ENCODE assay signal across 8 mouse cellular contexts in the genomic region with DNA sequence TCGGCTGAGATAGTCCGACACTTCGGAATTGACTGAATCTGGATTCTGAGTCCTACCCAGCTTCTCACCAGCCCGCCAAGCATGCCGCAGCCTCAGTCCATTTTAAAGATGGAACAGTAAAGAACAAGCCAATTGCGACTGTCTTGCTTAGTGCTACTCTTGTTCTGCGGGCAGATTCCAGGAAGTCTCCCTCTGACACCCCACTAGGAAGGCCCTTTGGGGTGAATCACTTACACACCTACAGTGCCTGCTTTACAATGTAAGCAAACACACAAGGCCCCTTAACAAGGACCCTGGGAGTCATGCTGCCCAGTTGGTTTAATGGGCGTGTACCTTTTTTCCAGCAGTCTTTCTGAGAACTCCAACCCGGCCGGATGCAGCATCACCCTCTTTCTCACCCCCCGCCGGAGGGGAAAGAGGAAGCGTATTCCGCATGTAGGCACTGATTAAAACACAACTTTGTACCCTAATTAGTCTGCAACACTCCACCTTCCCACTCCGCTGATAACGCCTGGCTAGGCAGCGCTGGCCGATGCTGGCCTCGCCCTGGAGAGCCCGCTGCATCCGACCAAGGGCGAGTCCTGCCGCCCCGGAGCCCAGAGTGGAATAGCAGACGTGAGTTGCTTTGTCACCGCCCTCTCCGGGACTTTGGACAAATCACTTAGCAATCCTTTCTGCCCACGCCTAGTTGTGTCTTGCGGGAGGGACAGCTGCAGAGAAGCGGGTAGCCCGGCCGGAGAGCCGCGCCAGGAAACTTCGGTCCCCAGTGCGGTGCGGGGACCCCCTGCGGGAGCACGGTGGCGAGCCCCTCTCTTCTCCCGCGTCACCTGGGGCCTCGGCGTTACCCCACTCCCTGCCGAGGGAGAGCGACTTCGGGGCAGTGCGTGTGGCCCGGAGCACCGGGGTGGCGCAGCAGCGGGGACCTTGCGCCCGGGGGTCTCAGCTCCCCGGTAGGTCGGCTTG. TPM values are rescaled to one million over a fixed set of nuclear protein-coding genes. Genes with fewer than 3 reads are reported as not detected.
A peak's percentile ranks its signal among the peaks of the same experiment; 100 is the strongest.
DNase-seq lines count a peak whose midpoint lies in the region; ATAC-seq lines count a peak whose summit lies in the region.

A gene (plus strand): TSS at position 691 of the 963 bp plus-strand sequence.

- no peak within 1 kb of the TSS for H3K27ac ChIP-seq in embryonic facial prominence, embryonic 15.5 days (replicated peaks)
- no peak within 1 kb of the TSS for H3K27ac ChIP-seq in heart, embryonic 16.5 days (ENCODE audit: low read length)

- no peaks in the 10 kb centered on the region for H3K9me3 ChIP-seq in embryonic facial prominence, embryonic 15.5 days (replicated peaks)
- no peaks in the 10 kb centered on the region for H3K9me3 ChIP-seq in heart, embryonic 16.5 days (replicated peaks; ENCODE audit: control insufficient read depth, low read length)

- H3K4me2 ChIP-seq in embryonic facial prominence, embryonic 15.5 days (replicated peaks) = peak within 1 kb of the TSS; percentile 99
- peak within 1 kb of the TSS; percentile 97 for H3K4me2 ChIP-seq in heart, embryonic 16.5 days (ENCODE audit: low read depth, low read length)

- H3K36me3 ChIP-seq in embryonic facial prominence, embryonic 15.5 days = no peaks in the 10 kb centered on the region
- no peaks in the 10 kb centered on the region for H3K36me3 ChIP-seq in heart, embryonic 16.5 days (ENCODE audit: control insufficient read depth, insufficient read depth)

- peak within 1 kb of the TSS; percentile 72 for H3K4me3 ChIP-seq in embryonic facial prominence, embryonic 15.5 days (replicated peaks)
- H3K4me3 ChIP-seq in heart, embryonic 16.5 days (ENCODE audit: low read length) = peak within 1 kb of the TSS; percentile 73

- DNase-seq in CD4-positive helper T cell, adult 2 months (ENCODE audit: low read depth, low spot score) = peak; percentile 29
- DNase-seq in ZHBTc4 (ENCODE audit: low read depth, low spot score) = peak; percentile 82
- DNase-seq in kidney, postnatal 14 days = peak; percentile 73
- DNase-seq in lung, postnatal 36 days = peak; percentile 44
- peak; percentile 75 for DNase-seq in retina, embryonic 14.5 days (ENCODE audit: low spot score)
- DNase-seq in cerebellum, adult 8-10 months = no peak

- 9% methylated on average over 56 of the region's 56 CpGs for WGBS in embryonic facial prominence, embryonic 15.5 days
- 9% methylated on average over 54 of the region's 56 CpGs for WGBS in heart, embryonic 16.5 days

- peak; percentile 72 for ATAC-seq in embryonic facial prominence, embryonic 15.5 days (ENCODE audit: insufficient number of reproducible peaks, low FRiP score, low TSS enrichment, low read depth)
- ATAC-seq in heart, embryonic 16.5 days (replicated peaks; ENCODE audit: extremely low read depth, insufficient read depth, low FRiP score) = peak; percentile 84

- peaks cover 22% of the 10 kb centered on the region for H3K27me3 ChIP-seq in embryonic facial prominence, embryonic 15.5 days
- H3K27me3 ChIP-seq in heart, embryonic 16.5 days (ENCODE audit: control insufficient read depth, insufficient read depth, low read length) = peaks cover 12% of the 10 kb centered on the region; the same call in 1 of the 2 replicates

- H3K9ac ChIP-seq in embryonic facial prominence, embryonic 15.5 days = peak within 1 kb of the TSS; percentile 54
- H3K9ac ChIP-seq in heart, embryonic 16.5 days (ENCODE audit: low read length) = peak within 1 kb of the TSS; percentile 78

- 0 out of 2 replicates have a peak, but pooled peaks cover 5% of the 10 kb centered on the region for H3K4me1 ChIP-seq in embryonic facial prominence, embryonic 15.5 days
- peaks cover 2% of the 10 kb centered on the region; the same call in 1 of the 2 replicates for H3K4me1 ChIP-seq in heart, embryonic 16.5 days (ENCODE audit: control insufficient read depth, insufficient read depth, low read length)

RNA-seq across cellular contexts. Expression of the gene that starts here (rescaled TPM):
- polyA plus RNA-seq in embryonic facial prominence, embryonic 15.5 days (2015; fragmentation: Nextera tagmentation; extraction: Ambion mirVana) = 0.41 and 0.53 TPM in 2 replicates
- 0.29 and 0.41 TPM in 2 replicates for polyA plus RNA-seq in heart, embryonic 16.5 days (2015; fragmentation: Nextera tagmentation; extraction: Ambion mirVana)

Comparison
In these comparisons a context has a peak if more than half of its experiments do, and no peak if none do; other contexts are left out.
1. Peak in ATAC-seq, H3K4me3 ChIP-seq, H3K9ac ChIP-seq and H3K4me2 ChIP-seq in embryonic facial prominence, embryonic 15.5 days; RNA of the gene not detected or under 1 TPM.
2. Peak in ATAC-seq, H3K4me3 ChIP-seq, H3K9ac ChIP-seq and H3K4me2 ChIP-seq in heart, embryonic 16.5 days; RNA of the gene not detected or under 1 TPM.